Mouse (Mus musculus) adrenal gland, postnatal 36 days (tissue): ENCODE data around the gene Dnase1l3. TPM values are rescaled to one million over a fixed set of nuclear protein-coding genes. Genes with fewer than 3 reads are reported as not detected.

Source experiments
- DNase-seq, 2 experiments: peaks; one replicate each; pipeline ENCODE4 v3.0.0; 2021; ENCODE audit warnings: mixed read lengths in 1 of 2
- total RNA-seq, 2 experiments: library from RNA; stranded (reverse); gene quantifications; 2 replicates each; pipeline ENCODE4 v1.2.3; 2021

The Dnase1l3 gene
- total RNA-seq, 2 experiments from 2014 or later: 0.20 to 0.43 TPM

DNA sequence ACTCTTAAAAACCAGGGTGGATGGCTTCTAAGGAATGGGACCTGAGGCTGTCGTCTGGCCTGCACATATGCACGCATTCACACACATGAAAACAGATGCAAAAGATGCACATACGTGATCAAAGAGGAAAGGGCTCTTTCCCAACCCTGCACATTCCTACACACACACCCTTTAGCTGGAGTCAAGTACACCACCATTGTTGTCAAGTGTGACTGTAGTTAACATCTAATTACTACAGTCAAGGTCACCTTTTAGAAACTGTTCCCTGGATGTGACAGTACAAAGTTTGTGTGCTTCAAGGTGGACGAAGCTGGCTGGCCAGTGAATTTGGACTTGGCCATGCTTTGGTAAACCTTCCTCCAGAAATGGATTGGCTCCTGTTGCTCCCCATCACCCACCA is 62.2 kb downstream of the Dnase1l3 start:
- DNase-seq: no peak

DNA sequence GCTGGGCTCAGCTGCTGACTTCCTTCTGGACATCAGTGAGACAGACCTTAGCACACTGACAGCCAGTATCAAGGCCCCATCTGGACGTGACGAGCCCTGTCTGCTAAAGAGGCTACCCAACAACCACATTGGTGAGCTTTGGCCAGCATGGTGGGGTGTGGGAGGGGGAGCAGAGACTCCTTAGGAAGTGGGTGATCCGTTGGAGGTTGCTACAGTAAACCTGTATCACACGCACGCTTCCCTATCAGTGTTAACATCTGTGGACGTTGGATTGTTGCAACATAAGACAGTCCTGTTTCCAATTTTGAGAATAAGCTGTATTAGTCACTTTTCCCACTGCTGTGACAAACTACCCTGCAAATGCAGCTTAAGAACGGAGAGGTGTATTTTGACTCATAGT is 65.3 kb downstream of the Dnase1l3 start:
- no peak for DNase-seq

DNA sequence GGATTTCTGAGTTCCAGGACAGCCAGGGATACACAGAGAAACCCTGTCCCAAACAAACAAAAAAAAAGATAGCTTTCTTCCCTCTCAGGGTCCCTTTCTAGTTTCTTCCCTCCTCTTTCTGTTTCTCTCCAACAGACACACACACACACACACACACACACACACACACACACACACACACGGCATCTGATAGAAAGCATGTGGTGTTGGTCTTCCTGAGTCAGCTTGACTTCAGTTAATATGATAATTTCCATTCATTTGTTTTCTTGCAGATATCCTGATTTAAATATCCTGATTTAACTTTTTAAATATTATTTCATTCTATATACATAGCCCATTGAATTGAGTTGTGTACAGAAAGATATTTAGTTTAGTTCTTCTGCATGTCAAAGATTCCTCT is 66.0 kb downstream of the Dnase1l3 start:
- no peak for DNase-seq

DNA sequence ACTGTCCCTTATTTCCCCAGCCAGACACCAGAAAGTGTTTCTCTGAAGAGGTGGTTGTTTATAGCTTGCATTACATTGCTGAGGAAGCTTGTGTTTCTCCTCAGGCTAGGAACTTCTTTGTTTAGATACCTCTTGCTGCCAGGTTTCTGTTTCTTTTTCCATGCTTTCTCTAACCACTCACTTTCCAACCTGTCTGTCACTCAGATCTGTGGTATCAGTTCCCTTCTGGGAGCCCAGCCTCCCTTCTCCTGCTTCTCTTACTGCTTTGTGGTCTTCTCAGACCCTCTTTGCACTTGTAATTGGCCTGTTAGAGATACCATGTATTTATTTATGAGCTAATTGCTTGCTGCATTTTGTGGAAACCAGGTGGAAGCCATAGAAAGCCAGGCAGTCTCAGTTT is 70.7 kb downstream of the Dnase1l3 start:
- DNase-seq: no peak

DNA sequence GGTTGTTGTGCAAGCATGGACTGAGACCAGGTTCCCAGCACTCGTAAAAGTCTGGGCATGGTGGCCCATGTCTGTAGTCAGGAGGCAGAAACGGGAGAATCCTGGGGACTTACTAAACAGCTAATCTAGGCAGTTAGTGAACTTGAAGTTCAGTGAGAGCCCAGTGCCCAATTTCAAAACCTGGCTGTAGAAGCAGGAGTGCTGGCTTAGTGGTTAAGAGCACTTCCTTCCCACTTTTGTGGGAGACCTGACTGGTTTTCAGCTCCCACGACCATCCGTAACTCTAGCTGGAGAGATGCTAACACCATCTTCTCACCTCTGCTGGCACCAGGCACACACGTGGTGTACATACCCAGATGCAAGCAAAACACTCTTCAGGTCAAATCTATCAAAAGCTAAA is 72.9 kb downstream of the Dnase1l3 start:
- DNase-seq: no peak

DNA sequence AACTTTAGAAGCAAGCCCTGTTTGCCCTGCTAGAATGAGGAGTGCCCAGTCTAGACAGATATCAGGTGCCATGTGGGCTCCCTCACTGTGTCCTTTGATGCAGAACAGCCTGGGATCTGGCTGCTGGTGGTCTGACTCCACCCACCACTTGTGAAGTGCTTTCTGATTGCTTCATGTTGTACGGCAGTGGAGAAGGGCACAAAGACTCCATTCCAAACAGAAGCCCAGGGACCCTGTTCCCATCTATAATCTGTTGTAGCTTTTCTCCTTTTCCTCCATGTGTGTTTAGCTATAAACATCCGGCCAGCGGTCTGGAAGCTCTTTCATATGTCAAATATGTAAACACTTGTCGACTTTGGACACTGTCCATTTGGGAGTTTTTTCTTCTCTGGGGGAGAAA is 74.5 kb downstream of the Dnase1l3 start:
- DNase-seq: no peak

DNA sequence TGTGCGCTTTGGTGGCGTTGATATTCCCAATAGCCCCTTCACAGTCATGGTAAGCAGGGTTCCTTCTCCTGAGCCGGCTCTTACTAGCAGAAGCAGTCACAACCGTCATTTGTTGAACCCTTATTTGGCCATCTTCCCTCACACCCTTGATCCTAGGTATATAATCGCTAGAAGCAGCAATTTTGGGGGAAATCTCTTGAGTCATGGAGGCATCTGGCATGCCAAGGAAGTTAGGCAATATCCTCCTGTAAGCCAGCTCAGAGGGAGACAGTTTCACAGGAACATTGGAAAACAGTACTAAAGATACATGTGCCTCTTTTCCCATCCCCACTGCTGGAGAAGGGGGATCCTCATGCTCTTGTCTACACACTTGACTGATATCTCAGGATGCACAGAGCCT is 75.1 kb downstream of the Dnase1l3 start:
- no peak for DNase-seq

DNA sequence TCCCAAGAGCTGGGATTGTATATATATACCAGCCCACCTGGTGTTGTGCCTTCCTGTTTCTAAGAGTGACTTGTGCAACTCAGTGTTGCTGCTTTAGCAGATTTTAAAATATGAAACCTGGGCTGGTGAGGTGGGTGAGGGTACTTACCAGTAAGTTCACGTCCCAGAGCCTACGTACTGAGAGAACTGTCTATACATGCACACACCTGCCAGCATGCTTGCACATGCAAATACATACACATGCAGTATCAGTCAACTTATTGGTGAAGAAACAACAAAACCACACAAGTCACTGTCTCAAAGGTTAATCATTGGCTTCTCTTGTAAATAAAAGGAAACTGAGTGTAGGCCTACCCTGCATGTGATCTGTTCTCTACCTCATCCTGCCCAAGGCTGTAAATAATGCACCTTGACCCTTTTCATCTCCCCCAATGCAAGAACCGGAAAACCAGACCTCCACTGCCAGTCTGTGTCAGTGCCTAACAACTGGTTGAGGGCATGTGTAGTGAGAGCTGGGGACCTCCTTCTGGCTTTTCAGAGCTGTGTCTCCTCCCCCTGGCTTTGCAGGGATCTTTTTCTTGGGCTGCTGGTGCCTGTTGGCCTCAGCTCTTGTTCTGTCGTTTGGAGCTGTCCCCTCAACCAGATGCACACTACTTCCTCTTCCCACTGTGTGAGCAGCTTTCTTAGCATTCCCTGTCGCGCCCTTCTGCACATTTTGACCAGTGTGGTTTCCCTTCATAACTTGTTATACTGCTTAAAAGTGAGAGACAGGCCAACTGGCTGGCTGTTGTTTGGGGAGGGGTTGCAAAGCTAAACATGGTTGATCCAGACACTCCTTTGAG is 76.0 kb downstream of the Dnase1l3 start:
- DNase-seq: no peak

Other genes with a start within 250 kb of the Dnase1l3 start
- not detected for gene Gm26661, start 203.0 kb downstream of the Dnase1l3 start, total RNA-seq
- 10 to 100 TPM; 41.7 to 74.9 TPM for gene Flnb, start 176.6 kb downstream of the Dnase1l3 start, total RNA-seq
- gene Gm45521, start 37.3 kb downstream of the Dnase1l3 start, total RNA-seq: not detected
- gene Abhd6, start 8.3 kb upstream of the Dnase1l3 start, total RNA-seq: 100 to 1,000 TPM in 1 of 2 experiments, 10 to 100 TPM in 1; 70.4 to 108 TPM
- 10 to 100 TPM; 43.3 to 46.0 TPM for gene Rpp14, start 85.8 kb upstream of the Dnase1l3 start, total RNA-seq
- gene Pxk, start 103.6 kb upstream of the Dnase1l3 start, total RNA-seq: 10 to 100 TPM; 56.7 to 98.1 TPM
- 100 to 1,000 TPM; 349 to 451 TPM for gene Pdhb, start 178.5 kb upstream of the Dnase1l3 start, total RNA-seq
- gene Kctd6, start 219.6 kb upstream of the Dnase1l3 start, total RNA-seq: 10 to 100 TPM; 14.3 to 15.2 TPM